15 mouse cellular contexts compared by ENCODE assay signal in the genomic region with DNA sequence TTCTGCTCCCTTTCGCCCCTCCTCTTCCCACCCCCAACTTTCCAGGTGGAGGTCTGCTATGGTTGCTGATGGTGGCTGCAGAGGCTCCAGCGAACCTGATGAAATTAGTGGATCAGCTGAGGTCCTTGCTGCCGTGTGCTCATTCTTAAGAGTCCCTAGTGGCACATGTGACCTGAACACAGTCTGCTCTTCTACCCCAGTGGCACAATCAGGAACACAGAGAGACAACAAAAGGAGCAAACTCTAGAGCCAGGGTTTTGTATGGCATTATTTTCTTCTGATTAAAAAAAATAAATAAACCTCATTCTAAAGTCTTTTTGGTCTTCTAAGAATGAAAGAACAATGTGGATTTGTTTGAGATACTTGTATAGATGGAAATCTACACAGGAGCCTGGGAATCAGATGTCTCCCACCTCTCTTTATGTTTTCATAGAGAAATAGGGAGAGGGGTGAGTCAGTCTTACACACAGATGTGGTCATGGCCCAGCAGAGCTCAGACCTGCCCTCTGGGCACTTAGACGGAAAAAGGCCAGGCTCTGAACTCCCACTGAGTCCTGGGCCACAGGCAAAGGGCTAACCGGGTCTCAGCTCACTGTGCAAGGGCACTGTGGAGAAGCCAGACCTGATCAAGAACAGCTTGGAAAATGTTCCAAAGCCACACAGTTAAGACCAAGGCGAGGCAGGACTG. TPM values are rescaled to one million over a fixed set of nuclear protein-coding genes. Genes with fewer than 3 reads are reported as not detected.
DNase-seq lines count a peak whose midpoint lies in the region; ATAC-seq and TF ChIP-seq lines count a peak whose summit lies in the region.
"Had no signal": no experiment of that assay in that cellular context is flagged by ENCODE, and none has a peak within 500 bp of the region (broad histone marks: within the 10 kb centered on the region; RNA-seq: fewer than 3 reads in every experiment).

No protein-coding gene starts in this region.

- WGBS in heart, embryonic 13.5 days, result 57% methylated on average over 6 of the region's 6 CpGs
- WGBS in heart, embryonic 12.5 days, result 56% methylated on average over 6 of the region's 6 CpGs
- WGBS in liver, embryonic 14.5 days (ENCODE audit: insufficient replicate concordance), result 29% methylated on average over 6 of the region's 6 CpGs

- no peak overlapping the region for H3K4me2 ChIP-seq in heart, embryonic 13.5 days
- no peak overlapping the region for H3K4me2 ChIP-seq in heart, embryonic 12.5 days
- H3K4me2 ChIP-seq in liver, embryonic 14.5 days (ENCODE audit: low read depth), result peak overlapping the region; percentile 36
- H3K4me2 ChIP-seq: hindbrain, embryonic 15.5 days; limb, embryonic 12.5 days had no signal

- no peak overlapping the region for H3K4me3 ChIP-seq in heart, embryonic 13.5 days
- no peak overlapping the region for H3K4me3 ChIP-seq in heart, embryonic 12.5 days
- no peak overlapping the region for H3K4me3 ChIP-seq in brown adipose tissue, adult 24 weeks (ENCODE audit: insufficient read depth, low read depth, low read length)
- no peak overlapping the region for H3K4me3 ChIP-seq in liver, embryonic 14.5 days (ENCODE audit: insufficient read depth in 1 of 2, low read depth in 2 of 2, low read length in 2 of 2)
- H3K4me3 ChIP-seq: hindbrain, embryonic 15.5 days; limb, embryonic 12.5 days had no signal

- no peaks in the 10 kb centered on the region for H3K36me3 ChIP-seq in heart, embryonic 13.5 days
- no peaks in the 10 kb centered on the region for H3K36me3 ChIP-seq in heart, embryonic 12.5 days
- no peaks in the 10 kb centered on the region for H3K36me3 ChIP-seq in liver, embryonic 14.5 days (replicated peaks; ENCODE audit: control insufficient read depth, insufficient read depth, low read depth)
- H3K36me3 ChIP-seq: hindbrain, embryonic 15.5 days; limb, embryonic 12.5 days had no signal

- H3K9ac ChIP-seq in heart, embryonic 13.5 days, result no peak overlapping the region
- H3K9ac ChIP-seq in heart, embryonic 12.5 days, result no peak overlapping the region
- peak overlapping the region; percentile 35 for H3K9ac ChIP-seq in liver, embryonic 14.5 days (replicated peaks)
- H3K9ac ChIP-seq: hindbrain, embryonic 15.5 days; limb, embryonic 12.5 days had no signal

- peaks cover 16% of the 10 kb centered on the region for H3K4me1 ChIP-seq in heart, embryonic 13.5 days
- peaks cover 11% of the 10 kb centered on the region for H3K4me1 ChIP-seq in heart, embryonic 12.5 days (replicated peaks)
- 0 out of 2 replicates have a peak, but pooled peaks cover 6% of the 10 kb centered on the region for H3K4me1 ChIP-seq in brown adipose tissue, adult 24 weeks (ENCODE audit: control insufficient read depth, insufficient read depth, insufficient read length, low read length)
- H3K4me1 ChIP-seq in liver, embryonic 14.5 days (replicated peaks; ENCODE audit: control insufficient read depth in 2 of 2, insufficient read depth in 2 of 2, low read length in 1 of 2), result peaks cover 42 to 77% of the 10 kb centered on the region in 2 experiments
- H3K4me1 ChIP-seq: hindbrain, embryonic 15.5 days had no signal

- no peaks in the 10 kb centered on the region for H3K27me3 ChIP-seq in heart, embryonic 13.5 days (replicated peaks)
- 0 out of 2 replicates have a peak, but pooled peaks cover 5% of the 10 kb centered on the region for H3K27me3 ChIP-seq in heart, embryonic 12.5 days (replicated peaks)
- no peaks in the 10 kb centered on the region for H3K27me3 ChIP-seq in liver, embryonic 14.5 days (ENCODE audit: control insufficient read depth, insufficient read depth, low read length)
- H3K27me3 ChIP-seq: hindbrain, embryonic 15.5 days; limb, embryonic 12.5 days had no signal

- DNase-seq in 3T3-L1 (ENCODE audit: low read depth, low spot score), result peak; percentile 70
- no peak for DNase-seq in liver, embryonic 14.5 days (ENCODE audit: low read depth in 3 of 3, low spot score in 3 of 3)
- DNase-seq in adrenal gland, postnatal 36 days, result no peak
- DNase-seq in layer of hippocampus, adult 18-20 months (ENCODE audit: low spot score in 2 of 2), result no peak
- DNase-seq in gastrocnemius, adult 8-10 months (ENCODE audit: low spot score in 2 of 2), result no peak
- DNase-seq: cerebellum, adult 11 months; embryo, embryonic 11 days; kidney, adult 9 months; right cerebral cortex, postnatal 25 days; thymus, adult 2 months had no signal

- no peak for TF ChIP-seq EP300 in liver, embryonic 14.5 days (IDR thresholded peaks at IDR 0.05; ENCODE audit: low read depth)

- TF ChIP-seq CTCF in liver, embryonic 14.5 days (IDR thresholded peaks at IDR 0.05; ENCODE audit: low read depth), result no peak

- no peak for ATAC-seq in heart, embryonic 13.5 days (ENCODE audit: extremely low read depth, insufficient number of reproducible peaks, low FRiP score, low TSS enrichment)
- ATAC-seq in heart, embryonic 12.5 days (ENCODE audit: insufficient number of reproducible peaks, low FRiP score), result no peak
- no peak for ATAC-seq in liver, embryonic 14.5 days (ENCODE audit: insufficient read depth)

- no peaks in the 10 kb centered on the region for H3K9me3 ChIP-seq in heart, embryonic 13.5 days
- peaks cover 8% of the 10 kb centered on the region; the same call in 1 of the 2 replicates for H3K9me3 ChIP-seq in heart, embryonic 12.5 days (replicated peaks)
- no peaks in the 10 kb centered on the region for H3K9me3 ChIP-seq in liver, embryonic 14.5 days (ENCODE audit: control insufficient read depth, low read length)
- H3K9me3 ChIP-seq: hindbrain, embryonic 15.5 days; limb, embryonic 12.5 days had no signal

- H3K27ac ChIP-seq in heart, embryonic 13.5 days (replicated peaks), result peak overlapping the region; percentile 4; the same call in 1 of the 2 replicates
- no peak overlapping the region for H3K27ac ChIP-seq in heart, embryonic 12.5 days (ENCODE audit: poor library complexity, severe bottlenecking)
- peak overlapping the region; percentile 23; the same call in 1 of the 2 replicates for H3K27ac ChIP-seq in brown adipose tissue, adult 24 weeks (replicated peaks; ENCODE audit: low read depth, low read length)
- peak overlapping the region; percentile 71 for H3K27ac ChIP-seq in liver, embryonic 14.5 days
- H3K27ac ChIP-seq: hindbrain, embryonic 15.5 days; limb, embryonic 12.5 days had no signal

RNA-seq across cellular contexts. Expression of gene Slc2a9, which starts 1.9 kb away (rescaled TPM):
- polyA plus RNA-seq in heart, embryonic 13.5 days (2015; fragmentation: Nextera tagmentation; extraction: Ambion mirVana), result 0.27 and 0.42 TPM in 2 replicates
- polyA plus RNA-seq in heart, embryonic 12.5 days (2016; fragmentation: Nextera tagmentation; extraction: Ambion mirVana), result 0.22 and 0.71 TPM in 2 replicates
- polyA plus RNA-seq in brown adipose tissue, adult 24 weeks (2012; ENCODE audit: insufficient read depth, insufficient read length, missing spikeins), result 0.83 and 1.9 TPM in 2 replicates
- polyA plus RNA-seq in liver, embryonic 14.5 days (2012; rRNA removed), result 1.1 and 1.6 TPM in 2 replicates
- 1.8 and 1.9 TPM in 2 replicates for polyA plus RNA-seq in liver, embryonic 14.5 days (2014; fragmentation: Nextera tagmentation; extraction: Ambion mirVana)
- 1 to 10 TPM; 2.0 to 2.4 TPM for total RNA-seq in adrenal gland, postnatal 36 days (2021)
- 1 to 10 TPM; 2.4 to 3.3 TPM for total RNA-seq in layer of hippocampus, adult 18-20 months (2021)
- total RNA-seq in gastrocnemius, adult 8-10 months (2022), result under 1 TPM; 0.31 to 0.92 (median 0.61) TPM

RNA-seq across cellular contexts. Expression of gene Wdr1, which starts 58.1 kb away (rescaled TPM):
- 218 and 227 TPM in 2 replicates for polyA plus RNA-seq in heart, embryonic 13.5 days (2015; fragmentation: Nextera tagmentation; extraction: Ambion mirVana)
- 253 and 257 TPM in 2 replicates for polyA plus RNA-seq in heart, embryonic 12.5 days (2016; fragmentation: Nextera tagmentation; extraction: Ambion mirVana)
- 48.4 and 56.3 TPM in 2 replicates for polyA plus RNA-seq in brown adipose tissue, adult 24 weeks (2012; ENCODE audit: insufficient read depth, insufficient read length, missing spikeins)
- 38.1 and 42.5 TPM in 2 replicates for polyA plus RNA-seq in liver, embryonic 14.5 days (2012; rRNA removed)
- 74.4 and 81.5 TPM in 2 replicates for polyA plus RNA-seq in liver, embryonic 14.5 days (2014; fragmentation: Nextera tagmentation; extraction: Ambion mirVana)
- total RNA-seq in adrenal gland, postnatal 36 days (2021), result 100 to 1,000 TPM; 130 to 138 TPM
- 100 to 1,000 TPM; 194 to 201 TPM for total RNA-seq in layer of hippocampus, adult 18-20 months (2021)
- 10 to 100 TPM; 35.3 to 43.7 (median 38.8) TPM for total RNA-seq in gastrocnemius, adult 8-10 months (2022)
